Mouse (Mus musculus) A20 (cell line): Measurements from ENCODE around the gene 1700020D05Rik.
A peak's percentile ranks its signal among the peaks of the same experiment; 100 is the strongest.

Experiments
- DNase-seq: peaks from one replicate; pipeline ENCODE4 v3.0.0-alpha.2; 2011; ENCODE audit warnings: low read depth, low spot score

1700020D05Rik gene

DNA sequence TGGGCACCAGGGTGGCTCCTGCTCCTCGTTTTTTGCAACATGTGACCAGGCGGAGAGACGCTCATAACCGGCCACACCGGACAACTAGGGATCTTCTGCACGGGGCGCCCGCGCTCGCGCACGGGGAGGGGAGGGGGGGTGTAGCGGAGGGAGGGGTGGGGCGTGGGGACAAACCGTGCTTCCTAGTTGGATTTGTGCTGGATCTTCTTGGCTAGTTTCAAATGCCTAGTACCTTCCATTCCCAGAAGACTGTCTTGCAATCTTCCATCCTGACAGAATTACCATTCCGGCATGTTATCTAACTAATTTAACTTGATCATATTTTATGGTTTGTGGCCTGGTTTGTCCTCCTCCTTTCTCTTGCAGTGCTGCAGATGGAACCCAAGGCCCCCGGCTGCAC, at the start of gene 1700020D05Rik:
Gene 1700020D05Rik (minus strand): TSS at position 101 of the 400 bp plus-strand sequence.
- no peak for DNase-seq

DNA sequence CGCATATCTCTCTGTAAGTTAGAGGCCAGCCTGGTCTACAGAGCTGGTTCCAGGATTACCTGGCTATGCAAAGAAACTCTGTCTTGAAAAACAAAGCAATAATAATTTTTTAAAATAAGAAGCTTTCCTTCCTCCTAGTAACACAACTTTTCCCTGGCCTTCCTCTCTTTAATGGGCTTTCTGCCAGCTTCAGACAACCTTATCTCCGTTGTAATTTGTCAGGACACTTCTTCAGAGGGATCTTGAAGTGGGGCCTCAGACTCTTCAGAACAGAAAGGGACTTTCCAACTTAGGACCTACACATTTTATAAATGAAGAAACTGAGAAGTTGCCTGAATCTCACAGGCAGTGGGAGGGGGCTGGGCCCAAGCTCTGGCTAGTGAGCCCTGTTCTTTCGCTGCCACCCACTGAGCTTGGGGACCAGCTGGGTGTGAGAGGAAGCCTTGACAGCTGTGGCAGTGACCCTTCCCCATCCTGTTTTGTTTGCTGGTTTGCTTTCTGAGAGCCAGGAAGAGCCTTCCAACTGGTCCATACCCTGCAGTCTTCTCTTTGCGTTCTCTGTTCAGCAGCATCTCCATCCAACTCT, 44.0 kb upstream of the 1700020D05Rik start:
- peak; percentile 19 for DNase-seq

DNA sequence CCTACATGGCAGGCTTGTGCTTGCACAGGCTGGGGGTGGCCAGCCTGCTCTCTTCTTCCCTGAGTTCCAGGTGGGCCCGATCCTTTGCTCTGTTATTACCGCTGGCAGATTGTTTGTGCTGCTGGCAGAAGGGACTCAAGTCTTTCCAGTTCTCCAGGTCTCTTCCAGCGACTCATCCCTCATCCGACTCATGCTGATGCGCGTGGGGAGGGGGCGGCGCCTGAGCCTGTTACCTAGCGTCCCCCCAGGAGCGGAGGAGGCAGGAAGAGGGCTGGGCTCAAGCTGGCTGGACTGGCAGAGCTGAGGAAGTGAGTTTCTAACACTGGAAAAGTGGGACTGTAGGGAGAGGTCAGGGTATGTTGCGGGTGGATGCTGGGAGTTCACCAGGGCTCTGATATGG, 40.4 kb upstream of the 1700020D05Rik start:
- DNase-seq = no peak

DNA sequence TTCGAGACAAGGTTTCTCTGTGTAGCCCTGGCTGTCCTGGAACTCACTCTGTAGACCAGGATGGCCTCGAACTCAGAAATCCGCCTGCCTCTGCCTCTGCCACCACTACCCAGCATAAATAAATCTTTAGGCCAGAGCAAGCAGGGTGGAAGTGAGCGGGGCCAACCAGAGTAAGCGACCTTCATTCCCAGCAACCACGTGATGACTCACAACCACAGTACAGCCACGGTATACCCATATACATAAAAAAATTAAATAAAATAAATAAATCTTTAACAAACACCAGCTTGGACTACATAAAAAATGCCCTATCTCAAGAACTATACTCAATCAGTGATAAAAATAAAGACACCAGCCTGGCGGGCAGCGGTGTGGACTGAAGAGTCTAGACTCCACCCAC, 39.8 kb upstream of the 1700020D05Rik start:
- no peak for DNase-seq

DNA sequence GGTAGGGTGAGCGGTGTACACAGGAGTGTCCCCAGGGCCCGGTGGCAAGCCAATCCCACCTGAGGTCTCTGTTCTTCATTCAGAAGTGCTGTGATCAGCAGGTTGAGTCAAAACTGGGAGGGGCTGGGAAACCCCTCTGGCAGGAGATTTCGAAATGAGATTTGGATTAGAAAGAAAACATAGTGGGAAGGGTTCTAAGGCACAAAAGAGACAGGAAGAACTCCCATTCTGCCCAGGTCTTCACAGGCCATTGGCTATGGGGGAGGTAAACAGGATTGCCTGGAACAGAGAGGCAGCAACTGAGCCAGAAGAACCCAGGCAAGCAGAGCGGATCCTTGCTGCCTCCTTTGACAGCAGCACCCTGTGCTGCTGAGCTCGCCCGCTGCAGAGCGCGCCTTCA, 35.2 kb upstream of the 1700020D05Rik start:
- DNase-seq = no peak

DNA sequence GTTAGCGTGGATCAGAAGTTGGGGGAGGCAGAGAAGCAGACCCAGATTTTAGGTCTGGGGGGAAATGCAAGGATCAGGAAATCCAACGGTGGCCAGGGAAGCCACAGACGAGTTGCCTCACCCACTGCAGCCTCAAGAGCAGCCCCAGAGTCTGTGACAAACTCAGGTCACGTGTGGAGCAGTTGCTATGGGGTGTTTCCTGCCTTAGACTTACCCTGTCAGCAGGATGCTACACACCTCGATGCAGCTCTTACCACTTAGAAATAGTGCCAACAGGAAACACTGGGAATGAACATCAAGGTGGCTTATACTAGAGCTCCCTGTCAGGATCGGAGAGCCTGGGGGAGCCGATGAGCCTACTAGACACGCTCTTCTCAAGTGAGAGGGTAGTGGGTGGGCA, 28.9 kb upstream of the 1700020D05Rik start:
- no peak for DNase-seq

DNA sequence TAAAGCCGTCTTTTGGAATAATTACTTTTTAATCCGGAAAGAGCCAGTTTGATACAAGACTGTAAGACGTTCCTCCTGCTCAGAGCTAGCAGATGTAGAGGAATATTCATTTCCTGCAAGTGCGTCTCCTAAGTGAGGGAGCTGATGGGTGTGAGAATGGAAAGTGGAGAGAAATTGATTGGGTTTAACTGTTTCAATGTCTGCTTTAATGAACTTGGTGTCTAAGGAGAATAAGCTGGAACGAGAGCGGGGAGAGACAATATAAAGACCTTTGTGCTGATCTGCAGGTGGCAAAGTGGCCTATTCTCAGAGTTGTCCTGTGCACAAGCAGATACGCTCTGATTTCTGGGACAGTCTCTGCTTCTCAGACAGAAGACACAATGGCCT, 26.5 kb upstream of the 1700020D05Rik start:
- no peak for DNase-seq

DNA sequence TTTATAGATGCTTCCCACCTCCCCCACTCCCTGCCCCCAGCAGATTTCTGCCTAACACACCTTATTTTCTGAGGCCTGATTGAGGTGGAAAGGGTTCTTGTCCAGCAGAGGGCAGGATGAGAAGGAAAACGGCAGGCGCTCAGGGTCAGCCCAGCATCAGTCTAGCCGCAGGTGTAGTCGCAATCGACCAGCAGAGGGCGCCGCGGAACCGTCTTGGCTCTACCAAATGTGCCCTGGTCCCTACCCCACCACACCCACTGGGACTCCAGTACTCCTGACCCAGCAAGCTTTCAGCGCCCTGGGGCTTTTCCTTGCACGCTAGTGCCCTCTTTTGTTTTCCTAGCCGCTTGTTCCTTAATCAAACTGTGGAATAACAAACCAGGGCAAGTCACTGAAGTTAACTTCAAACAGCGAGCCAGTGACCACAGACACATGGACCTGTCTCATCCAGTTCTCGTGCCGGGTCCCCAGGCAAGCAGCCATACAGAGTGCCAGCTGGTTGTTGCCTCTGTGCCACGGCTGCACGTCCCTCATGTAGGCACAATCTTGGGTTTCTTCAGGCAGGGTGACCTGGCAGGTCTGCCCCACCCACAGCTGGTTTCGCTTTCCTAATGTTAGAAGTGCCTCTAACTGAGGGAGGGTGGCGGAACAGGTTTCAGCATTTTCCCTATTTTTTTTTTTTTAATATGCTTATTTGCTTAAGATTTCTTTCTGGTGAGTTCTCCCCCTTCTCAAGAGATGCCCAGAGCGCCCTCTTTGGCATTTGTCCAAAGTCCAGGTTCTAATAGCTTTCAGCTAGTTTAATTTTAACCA, 25.9 kb upstream of the 1700020D05Rik start:
- DNase-seq = peak; percentile 95

DNA sequence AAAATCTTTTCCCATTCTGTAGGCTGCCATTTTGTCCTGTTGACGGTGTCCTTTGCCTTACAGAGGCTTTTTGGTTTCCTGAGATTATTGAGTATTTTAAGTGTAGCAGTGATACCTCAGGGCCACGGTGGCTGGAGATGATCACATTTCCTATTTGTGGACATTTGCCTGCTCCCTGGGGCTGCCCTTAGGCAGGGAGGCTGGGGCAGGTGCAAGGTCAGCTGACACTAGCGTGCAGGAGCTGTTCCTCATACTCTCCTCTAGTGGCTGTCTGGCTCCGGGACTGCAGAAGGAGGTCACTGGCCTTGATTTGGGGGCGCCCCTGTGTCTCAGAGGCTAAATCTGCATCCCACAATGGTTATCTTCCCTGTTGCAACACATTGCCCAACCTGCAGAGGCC, 21.6 kb upstream of the 1700020D05Rik start:
- DNase-seq = peak; percentile 70

DNA sequence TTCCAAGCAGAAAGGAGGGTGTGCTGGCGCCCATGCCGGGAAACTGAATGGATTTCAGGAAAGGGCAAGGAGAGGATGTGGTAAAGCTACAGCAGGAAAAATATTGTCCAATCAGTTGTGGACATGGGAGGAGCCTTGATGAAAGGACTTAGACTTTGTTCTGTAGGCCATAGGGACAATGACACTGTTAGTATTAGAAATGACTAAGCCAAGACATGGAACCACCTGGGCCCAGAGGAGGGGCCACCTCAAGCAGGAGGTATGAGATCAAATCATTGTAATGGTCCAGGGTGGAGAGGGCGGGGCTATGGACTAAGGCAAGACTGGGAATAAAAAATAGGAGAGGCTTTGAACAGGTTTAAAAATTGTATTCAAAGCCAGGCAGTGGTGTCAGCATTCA, 15.1 kb upstream of the 1700020D05Rik start:
- no peak for DNase-seq

DNA sequence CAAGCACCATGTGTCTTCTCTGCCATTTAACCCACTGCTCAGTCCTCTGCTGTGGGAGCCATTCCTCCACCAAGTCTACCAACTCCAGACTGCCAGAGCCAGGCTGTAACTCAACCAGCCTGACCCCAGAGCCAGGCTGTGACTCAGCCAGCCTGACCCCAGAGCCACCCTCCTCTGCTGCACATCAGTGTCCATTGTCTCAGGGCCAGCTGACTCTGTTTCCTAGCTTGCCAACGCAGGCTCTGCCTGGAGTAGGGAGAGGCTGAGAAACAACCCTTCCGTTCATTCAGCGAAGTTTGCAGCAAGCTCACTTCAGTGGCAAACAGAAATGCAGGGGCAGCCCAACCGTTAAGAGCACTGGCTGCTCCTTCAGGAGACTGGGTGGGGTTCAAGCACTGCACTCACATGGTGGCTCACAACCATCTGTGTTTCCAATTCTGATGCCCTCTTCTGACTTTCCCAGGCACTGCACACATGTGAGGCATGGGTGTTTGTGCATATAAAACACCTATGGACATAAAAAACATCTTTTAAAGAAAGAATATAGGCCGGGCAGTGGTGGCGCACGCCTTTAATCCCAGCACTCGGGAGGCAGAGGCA, 13.4 kb upstream of the 1700020D05Rik start:
- DNase-seq = no peak

DNA sequence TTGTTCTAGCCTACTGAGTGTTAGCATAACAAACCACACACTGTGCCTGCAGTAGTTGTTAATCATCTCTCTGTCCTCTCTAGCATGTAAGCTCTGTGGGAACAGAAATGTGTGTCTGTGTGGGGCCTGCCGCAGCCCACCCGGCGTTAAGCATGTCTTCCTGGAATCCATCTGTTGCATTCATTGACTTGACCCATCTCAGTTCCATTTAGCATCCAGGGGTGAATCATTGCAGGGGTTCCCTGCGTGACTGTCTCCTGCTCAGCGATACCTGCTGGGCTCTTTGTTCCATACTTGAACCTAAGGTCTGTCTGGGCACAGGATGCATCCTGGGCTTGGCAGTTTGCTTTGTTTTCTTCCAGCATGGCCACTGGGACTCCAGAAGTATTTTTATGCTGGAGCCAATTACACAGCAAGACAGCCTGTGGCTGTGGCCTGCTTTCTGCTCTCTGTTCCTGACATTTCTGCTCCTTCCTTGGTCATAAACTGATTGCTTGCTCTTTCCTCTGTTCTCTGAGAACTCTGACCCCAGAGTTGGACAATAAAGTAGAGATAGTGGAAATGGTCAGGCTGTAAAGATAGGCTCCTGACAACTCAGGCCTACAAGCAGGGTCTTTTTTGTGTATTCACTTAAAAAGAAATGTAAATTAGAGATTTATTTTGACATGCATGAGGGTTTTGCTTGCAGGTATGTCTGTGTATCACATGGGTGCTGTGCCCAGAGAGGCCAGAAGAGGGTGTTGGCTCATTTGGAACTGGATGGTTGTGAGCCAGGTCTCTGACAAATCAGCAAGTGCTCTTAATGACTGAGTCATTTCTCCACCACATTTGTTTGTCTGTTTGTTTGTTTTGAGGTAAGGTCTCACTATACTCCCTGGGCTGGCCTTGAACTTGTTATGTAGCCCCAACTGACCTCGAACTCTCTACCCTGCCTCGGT, 12.5 kb upstream of the 1700020D05Rik start:
- peak; percentile 54 for DNase-seq

DNA sequence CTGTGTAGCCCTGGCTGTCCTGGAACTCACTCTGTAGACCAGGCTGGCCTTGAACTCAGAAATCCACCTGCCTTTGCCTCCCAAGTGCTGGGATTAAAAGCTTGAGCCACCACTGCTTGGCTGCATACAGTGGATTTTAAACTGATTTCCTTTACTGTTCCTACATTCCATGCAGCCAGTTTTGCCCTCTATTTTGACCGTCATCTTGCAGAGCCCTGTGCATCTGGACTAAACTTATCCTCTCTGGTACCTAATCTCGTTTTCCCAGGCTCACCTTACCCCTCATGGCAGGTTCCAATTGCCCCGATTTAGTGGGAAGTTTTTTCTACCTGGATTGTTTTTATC, 9.4 kb upstream of the 1700020D05Rik start:
- no peak for DNase-seq

DNA sequence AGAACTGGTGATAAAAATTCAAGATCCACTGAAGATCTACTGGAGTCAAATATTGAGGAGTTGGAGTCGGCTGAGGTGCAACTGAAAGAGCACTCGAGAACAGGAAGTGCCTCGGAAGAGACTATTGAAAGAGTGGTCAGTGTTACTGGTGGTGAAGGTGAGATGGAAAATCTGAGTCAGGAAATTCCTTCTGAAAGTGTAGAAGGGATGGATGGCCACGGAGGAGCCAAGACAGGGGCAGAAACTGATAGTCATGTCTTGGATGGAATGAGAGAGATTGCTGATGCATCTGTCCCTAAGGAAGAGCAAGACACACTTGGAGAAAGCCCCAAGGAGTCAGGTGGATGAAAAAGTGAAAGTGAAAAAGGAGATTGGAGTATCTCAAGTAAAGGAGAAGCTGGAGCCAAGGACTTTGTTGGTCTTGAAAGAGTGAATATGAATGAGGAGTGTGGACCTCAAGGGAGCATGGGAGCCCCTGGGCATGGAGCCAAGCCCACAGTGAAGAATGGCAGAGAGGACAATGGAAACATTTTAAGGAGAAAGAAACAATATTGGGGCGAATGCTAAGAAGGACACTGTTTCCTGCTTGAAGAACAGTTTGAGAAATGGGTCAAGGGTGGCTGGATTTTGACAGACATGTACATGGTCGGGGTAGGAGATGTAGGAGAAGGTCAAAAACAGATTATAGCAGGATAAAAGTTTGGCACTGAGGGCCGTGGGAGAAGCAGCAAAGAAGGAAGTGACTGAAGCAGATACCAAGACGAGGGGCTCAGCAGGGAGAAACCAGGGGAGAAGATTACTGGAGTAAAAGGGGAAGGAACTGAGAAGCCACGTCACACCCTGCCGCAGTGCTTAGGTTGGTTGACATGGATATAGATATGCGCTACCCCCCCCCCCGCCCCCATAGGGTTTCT, 8.8 kb upstream of the 1700020D05Rik start:
- peak; percentile 71 for DNase-seq

DNA sequence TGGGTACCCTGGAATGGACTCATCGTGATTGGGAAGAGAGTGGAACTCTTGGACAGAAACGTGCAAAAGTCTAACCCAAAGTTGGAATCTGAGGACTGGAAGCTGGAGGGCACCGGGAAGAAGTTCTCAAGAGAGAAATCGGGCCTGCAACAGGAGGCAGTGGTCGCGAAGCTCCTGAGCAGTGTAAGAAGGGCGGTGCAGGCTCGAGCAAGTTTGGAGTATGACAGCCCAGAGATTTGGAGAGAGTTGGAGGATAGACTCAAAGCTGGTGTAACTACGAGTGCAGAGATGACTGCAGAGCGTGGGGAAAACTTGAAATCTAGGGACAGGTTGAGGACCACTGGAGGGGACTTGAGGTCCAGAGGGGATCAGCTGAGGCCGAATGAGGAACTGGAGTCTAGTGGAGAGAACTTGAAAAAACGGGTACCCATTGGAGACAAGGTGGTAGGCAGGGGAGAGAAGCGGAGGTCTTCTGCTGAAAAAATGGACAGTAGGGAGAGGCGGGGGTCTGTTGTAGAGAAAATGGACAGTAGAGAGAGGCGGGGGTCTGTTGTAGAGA, 7.6 kb upstream of the 1700020D05Rik start:
- no peak for DNase-seq

DNA sequence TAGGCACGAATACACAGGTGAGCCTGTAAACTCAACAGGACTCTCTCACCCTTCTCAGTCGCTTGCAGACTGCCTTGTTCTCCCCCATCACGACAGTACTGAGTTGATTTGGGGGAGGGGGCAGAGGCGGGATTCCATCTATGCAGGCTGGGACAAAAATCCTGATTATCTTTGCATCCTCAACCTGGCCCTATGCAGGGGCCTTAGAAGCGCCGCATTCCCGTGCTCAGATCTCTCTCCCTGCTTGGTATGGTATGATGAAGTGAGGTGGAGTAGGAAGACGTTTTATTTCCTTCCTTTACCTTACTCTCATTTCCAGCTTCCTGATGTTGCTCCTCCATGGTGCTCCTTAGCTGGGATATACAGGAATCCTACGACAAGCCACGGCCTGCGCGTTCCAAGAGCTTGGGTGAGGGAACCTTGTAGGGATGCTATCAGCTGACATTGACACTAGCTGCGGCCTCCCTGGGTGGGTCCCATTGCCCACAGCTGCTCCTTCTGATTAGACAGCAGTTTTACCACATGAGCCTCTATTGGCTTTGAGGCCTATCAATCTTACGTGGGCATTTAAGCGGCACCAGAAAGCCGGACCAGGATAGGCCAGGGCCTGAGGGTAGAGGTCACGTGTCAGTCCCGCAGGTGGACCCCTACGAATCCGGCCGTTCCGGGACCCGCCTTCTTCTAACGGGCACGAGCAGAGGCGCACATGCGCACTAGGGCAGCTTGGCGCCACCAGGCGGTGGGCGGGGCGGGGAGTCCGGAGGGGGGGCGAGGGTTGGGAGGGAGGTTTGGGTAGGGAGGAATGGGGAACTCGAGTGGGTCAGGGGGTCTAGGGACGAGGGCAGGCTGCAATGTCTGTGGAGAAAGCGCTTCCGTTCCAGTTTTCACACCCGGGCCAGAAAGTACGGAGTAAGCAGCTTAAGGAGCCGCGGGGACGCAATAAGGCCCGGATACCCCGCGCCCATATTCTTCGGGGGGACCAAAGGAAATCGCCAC, 6.7 kb upstream of the 1700020D05Rik start, which contains the start of gene Snx32:
Gene Snx32 (minus strand): TSS at position 508 of the 996 bp plus-strand sequence.
- peak; percentile 99 for DNase-seq

DNA sequence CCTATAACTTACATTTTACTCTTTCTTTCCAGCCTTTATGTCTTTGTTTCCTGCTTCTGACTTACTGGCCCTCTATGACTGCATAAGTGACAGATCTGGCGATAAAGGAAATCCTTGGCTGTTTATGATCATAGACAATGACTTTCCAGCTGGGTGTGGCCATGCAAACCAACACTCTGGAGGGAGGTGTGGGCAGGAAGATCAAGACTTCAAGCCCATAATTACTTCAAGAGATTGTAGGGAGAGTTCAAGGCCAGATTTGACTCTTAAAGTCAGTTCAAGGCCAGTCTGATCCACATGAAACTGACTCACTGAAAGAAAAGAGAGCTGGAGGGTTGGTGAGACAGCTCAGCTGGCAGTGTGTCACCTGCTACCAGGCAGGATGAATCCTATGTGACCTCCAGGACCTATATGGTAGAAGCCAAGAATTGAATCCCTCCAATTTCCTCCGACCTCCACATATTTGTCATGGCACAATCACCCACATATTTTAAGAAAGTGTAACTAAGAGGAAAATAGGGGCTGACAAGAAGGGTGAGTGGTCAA, 3.2 kb downstream of the 1700020D05Rik start:
- no peak for DNase-seq

DNA sequence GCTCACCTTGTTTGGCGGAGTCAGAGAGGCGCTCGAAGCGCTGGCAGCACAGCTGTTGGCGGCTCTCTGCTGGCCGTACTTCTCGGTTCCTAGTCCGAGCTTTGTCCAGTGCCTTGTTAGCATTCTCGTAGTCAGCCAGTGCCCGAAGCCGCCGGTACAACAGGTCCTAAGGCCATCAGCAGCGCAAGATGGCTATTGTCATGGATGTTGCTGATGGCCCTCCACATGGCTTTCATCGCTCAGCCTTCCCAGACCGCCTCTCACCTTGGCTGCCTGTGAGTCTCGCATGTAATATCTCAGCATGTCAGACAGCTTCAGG, 7.6 kb downstream of the 1700020D05Rik start:
- DNase-seq = no peak
